Mouse (Mus musculus) spleen, adult 2 months (tissue): ENCODE results near the gene BC003965.

Experiments
- CTCF ChIP-seq: fragments of 200-500 bp; IDR thresholded peaks from 2 replicates; pipeline ENCODE4 v1.5.1; 2011; ENCODE audit warnings: mild to moderate bottlenecking, inconsistent platforms; ENCODE audit not compliant: insufficient read depth, insufficient read length, insufficient replicate concordance; ENCODE audit errors: extremely low read depth
- POLR2A ChIP-seq: fragments of 200-500 bp; IDR thresholded peaks from 2 replicates; pipeline ENCODE4 v1.6.1; 2011; ENCODE audit warnings: low read depth, low read length, inconsistent platforms

DNA sequence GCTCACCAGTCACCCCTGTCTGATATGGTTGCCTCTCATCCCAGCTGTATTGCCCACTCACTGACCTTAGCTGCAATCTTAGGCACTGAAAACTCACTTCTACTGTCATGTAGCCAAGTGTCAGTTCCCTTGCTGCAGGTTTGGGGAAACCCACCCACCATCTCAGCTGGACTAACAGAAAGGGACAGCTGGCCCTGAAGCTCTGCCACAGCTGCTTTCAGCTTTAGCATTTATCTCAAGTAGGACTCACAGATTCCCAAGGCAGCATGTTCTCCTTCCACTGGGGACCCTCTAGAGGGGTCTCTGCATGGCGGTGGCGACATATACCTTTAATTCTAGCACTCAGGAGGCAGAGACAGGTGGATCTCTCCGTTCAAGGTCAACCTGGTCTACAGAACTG lies 19.6 kb upstream of the BC003965 start:
- TF ChIP-seq POLR2A (no peak), CTCF (no peak)
